8 mouse cellular contexts compared by ENCODE assay signal in the genomic region with DNA sequence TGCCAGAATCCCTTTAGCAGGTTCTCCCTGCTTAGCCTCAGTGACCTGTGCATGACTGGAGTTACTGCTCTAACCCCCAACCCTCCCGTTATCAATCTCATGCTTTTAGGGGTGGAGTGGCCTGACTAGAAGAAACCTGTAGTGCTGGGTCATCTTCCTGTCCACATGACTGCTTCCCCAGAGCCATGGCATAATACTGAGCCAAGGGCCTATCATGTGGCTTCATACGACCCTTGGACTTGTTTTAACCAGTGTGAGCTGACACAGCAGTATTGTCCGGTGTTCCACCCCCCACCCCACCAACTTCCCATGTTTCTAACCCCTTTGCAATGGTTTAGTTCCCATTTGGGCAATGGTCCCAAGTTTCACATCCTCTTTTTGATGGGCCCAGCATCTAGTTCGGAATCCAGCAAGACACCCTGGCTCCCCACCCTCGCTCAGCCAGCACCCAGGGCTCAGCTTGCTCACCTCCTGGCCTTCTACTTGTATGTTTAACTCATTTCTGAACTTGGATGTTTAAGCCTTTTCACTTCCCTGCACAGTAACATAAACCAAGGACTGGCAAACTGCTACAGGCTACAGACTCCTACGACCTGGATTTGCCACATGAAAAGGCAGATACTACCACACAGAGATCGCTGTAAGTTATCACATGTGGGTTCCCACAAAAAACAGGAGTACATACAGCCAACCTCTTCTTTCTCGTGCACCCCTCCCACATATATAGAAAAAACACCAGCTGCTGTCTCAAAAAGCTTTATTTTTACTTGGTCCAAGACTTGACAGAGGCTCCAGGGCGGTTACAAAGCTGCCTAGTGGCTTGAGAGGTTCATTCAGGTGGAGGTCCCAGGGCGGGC. TPM values are rescaled to one million over a fixed set of nuclear protein-coding genes. Genes with fewer than 3 reads are reported as not detected.
A peak's percentile ranks its signal among the peaks of the same experiment; 100 is the strongest.
DNase-seq lines count a peak whose midpoint lies in the region; ATAC-seq lines count a peak whose summit lies in the region.

No protein-coding gene starts in this region.

- 75% methylated on average over 10 of the region's 10 CpGs for WGBS in midbrain, embryonic 10.5 days

- peaks cover 80% of the 10 kb centered on the region for H3K36me3 ChIP-seq in midbrain, embryonic 10.5 days

- no peaks in the 10 kb centered on the region for H3K27me3 ChIP-seq in midbrain, embryonic 10.5 days (ENCODE audit: low read depth, poor library complexity, severe bottlenecking)

- H3K4me3 ChIP-seq in midbrain, embryonic 10.5 days: peak overlapping the region; percentile 71

- peak; percentile 34 for DNase-seq in CD4-positive, CD25-positive, alpha-beta regulatory T cell, adult 2 months (ENCODE audit: low read depth, low spot score)
- peak; percentile 78 for DNase-seq in R1 (ENCODE audit: low read depth, low spot score)
- peak; percentile 52 to 77 for DNase-seq in heart, adult 9 months (ENCODE audit: low spot score in 2 of 2)
- peak; percentile 59 for DNase-seq in kidney, postnatal 10 days
- peak; percentile 36 for DNase-seq in midbrain, embryonic 10.5 days (ENCODE audit: low spot score)
- DNase-seq in urinary bladder, postnatal 25 days (ENCODE audit: low spot score): no peak

- H3K9me3 ChIP-seq in midbrain, embryonic 10.5 days (replicated peaks): no peaks in the 10 kb centered on the region

- H3K4me1 ChIP-seq in midbrain, embryonic 10.5 days: peaks cover 44% of the 10 kb centered on the region

- ATAC-seq in CD4-positive, CD25-positive, alpha-beta regulatory T cell, adult 4 months: no peak
- ATAC-seq in cerebellum, adult (ENCODE audit: insufficient number of reproducible peaks, low FRiP score, low TSS enrichment): no peak

- 0 out of 2 replicates have a peak overlapping the region, but pooled peaks have one; percentile 4 for H3K27ac ChIP-seq in midbrain, embryonic 10.5 days (replicated peaks)

RNA-seq across cellular contexts. Expression of a gene that starts 2.3 kb away (rescaled TPM):
- polyA plus RNA-seq in CD4-positive, CD25-positive, alpha-beta regulatory T cell, adult 4 months (2017; shearing (Covaris generic)): 1,000 to 10,000 TPM; 1,962 to 2,374 TPM
- 5,695 and 6,139 TPM in 2 replicates for polyA plus RNA-seq in midbrain, embryonic 10.5 days (2016; fragmentation: Nextera tagmentation; extraction: Ambion mirVana)

RNA-seq across cellular contexts. Expression of a gene that starts 9.3 kb away (rescaled TPM):
- 100 to 1,000 TPM; 146 to 164 TPM for polyA plus RNA-seq in CD4-positive, CD25-positive, alpha-beta regulatory T cell, adult 4 months (2017; shearing (Covaris generic))
- 240 and 265 TPM in 2 replicates for polyA plus RNA-seq in midbrain, embryonic 10.5 days (2016; fragmentation: Nextera tagmentation; extraction: Ambion mirVana)

RNA-seq across cellular contexts. Expression of a gene that starts 19.5 kb away (rescaled TPM):
- 10 to 100 TPM; 41.9 to 51.9 TPM for polyA plus RNA-seq in CD4-positive, CD25-positive, alpha-beta regulatory T cell, adult 4 months (2017; shearing (Covaris generic))
- 202 and 222 TPM in 2 replicates for polyA plus RNA-seq in midbrain, embryonic 10.5 days (2016; fragmentation: Nextera tagmentation; extraction: Ambion mirVana)

RNA-seq across cellular contexts. Expression of a gene that starts 22.8 kb away (rescaled TPM):
- 10 to 100 TPM in 1 of 2 experiments, 1 to 10 TPM in 1; 9.2 to 18.2 TPM for polyA plus RNA-seq in CD4-positive, CD25-positive, alpha-beta regulatory T cell, adult 4 months (2017; shearing (Covaris generic))
- polyA plus RNA-seq in midbrain, embryonic 10.5 days (2016; fragmentation: Nextera tagmentation; extraction: Ambion mirVana): 41.7 and 41.9 TPM in 2 replicates

RNA-seq across cellular contexts. Expression of a gene that starts 24.2 kb away (rescaled TPM):
- 1 to 10 TPM; 1.2 TPM for polyA plus RNA-seq in CD4-positive, CD25-positive, alpha-beta regulatory T cell, adult 4 months (2017; shearing (Covaris generic))
- polyA plus RNA-seq in midbrain, embryonic 10.5 days (2016; fragmentation: Nextera tagmentation; extraction: Ambion mirVana): 0.15 and 0.21 TPM in 2 replicates
